Mouse (Mus musculus) lung, adult 2 months (tissue): ENCODE measurements around the gene Calm5.

Experiments used
- CTCF ChIP-seq: fragments of 200-500 bp; IDR thresholded peaks from 2 replicates; pipeline ENCODE4 v1.5.1; 2011; ENCODE audit warnings: mild to moderate bottlenecking, low read length, control low read depth; ENCODE audit not compliant: insufficient read depth
- POLR2A ChIP-seq: fragments of 200-500 bp; IDR thresholded peaks from 2 replicates; pipeline ENCODE4 v1.6.1; 2011; ENCODE audit warnings: low read depth, mild to moderate bottlenecking, control low read depth, low read length, borderline replicate concordance; ENCODE audit errors: extremely low read depth

- TF ChIP-seq CTCF (no peak), POLR2A (no peak)
Observed at GRCm38 (mm10) chr13:3856252-3856651, 2.3 kb downstream of the Calm5 start.
